Mouse (Mus musculus) adrenal gland, adult 8-10 months (tissue): Measurements from ENCODE around the gene Ipo9. TPM values are rescaled to one million over a fixed set of nuclear protein-coding genes. Genes with fewer than 3 reads are reported as not detected.

Experiments
- DNase-seq: peaks from one replicate; pipeline ENCODE4 v3.0.0; 2022
- microRNA-seq, 2 experiments: library from miRNA; unstranded; fragments of <30 nt; microRNA quantifications; one replicate each; pipeline ENCODE4 v1.2.0; 2022
- total RNA-seq, 4 experiments: library from RNA; stranded (reverse); gene quantifications; 2 replicates each; pipeline ENCODE4 v1.2.4; 2022

Ipo9 gene
- total RNA-seq, 4 experiments from 2014 or later, result 71.1 to 104 (median 90.1) TPM

DNA sequence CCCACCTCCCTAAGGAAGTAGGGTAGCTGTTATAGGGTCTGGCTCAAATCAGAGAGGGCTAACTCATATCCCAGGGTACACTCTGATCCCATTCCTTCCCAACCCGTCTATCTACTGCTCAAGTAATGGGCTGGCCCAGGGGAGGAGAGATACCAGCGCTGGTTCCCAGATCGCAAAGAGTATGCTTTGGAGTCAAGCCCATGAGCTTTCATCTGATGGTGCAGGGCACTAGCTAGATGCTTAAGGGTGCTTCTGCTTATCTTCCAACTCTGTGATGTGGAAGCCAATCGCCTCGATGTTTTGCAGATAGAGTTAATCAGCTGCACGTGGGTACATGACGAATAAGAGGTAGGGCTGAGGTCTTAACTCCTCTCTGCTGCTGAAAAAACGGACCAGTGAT is 62.7 kb downstream of the Ipo9 start:
- no peak for DNase-seq

DNA sequence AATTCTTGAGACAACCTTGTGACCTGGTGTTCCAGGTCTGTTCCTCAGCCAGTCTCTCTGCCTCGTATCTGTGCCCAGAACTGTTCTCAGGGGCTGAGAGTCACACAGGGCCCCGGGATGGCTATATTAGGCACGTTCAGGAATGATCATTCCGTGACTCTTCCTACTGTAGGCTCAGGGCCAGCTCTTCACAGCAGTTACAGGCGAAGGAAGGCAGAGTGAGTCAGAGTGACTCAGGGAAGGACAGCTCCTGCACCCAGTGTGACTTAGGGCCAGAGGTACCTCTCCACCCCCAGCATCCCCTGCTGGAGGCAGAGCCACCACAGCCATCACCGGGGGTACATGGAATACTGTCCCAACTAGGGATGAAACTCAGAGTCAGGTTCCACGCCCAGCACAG is 63.3 kb downstream of the Ipo9 start:
- peak; percentile 71 for DNase-seq

DNA sequence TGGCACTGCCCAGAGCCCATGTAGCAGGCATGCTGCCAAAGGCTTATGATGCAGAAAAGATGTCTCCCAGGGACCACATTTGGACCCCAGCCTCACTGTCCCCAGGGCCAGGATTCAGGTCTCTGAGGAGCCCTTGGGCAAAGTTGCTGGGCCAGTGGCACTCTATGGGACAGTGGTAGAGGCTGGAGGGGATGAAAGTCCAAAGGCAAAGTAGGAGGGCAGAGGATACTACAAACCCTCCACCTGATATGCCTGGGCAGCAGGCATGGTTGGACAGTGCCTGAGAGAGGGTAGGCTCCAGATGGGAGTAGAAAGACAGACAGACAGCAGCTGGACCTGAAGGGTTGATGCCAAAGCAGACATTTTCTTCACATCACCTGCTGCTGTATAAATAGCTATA is 63.9 kb downstream of the Ipo9 start:
- no peak for DNase-seq

DNA sequence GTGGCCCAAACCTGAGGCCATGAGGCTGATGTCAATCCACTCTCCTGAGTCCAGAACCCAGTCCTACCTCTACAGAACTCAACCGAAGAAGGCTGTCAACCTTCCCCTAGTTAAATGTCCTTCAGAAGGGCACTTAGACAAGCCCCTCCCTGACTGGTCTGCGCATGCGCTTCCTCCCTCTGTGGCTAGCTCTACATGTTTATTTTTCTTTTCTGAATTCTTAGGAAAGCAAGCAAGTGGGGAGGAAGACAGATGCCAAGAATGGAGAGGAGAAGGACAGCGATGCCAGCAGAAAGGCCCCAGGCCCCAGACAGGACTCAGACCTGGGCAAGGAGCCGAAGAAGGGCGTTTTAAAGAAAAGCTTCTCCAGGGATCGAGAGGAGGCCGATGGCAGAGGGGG is 66.9 kb downstream of the Ipo9 start:
- no peak for DNase-seq

DNA sequence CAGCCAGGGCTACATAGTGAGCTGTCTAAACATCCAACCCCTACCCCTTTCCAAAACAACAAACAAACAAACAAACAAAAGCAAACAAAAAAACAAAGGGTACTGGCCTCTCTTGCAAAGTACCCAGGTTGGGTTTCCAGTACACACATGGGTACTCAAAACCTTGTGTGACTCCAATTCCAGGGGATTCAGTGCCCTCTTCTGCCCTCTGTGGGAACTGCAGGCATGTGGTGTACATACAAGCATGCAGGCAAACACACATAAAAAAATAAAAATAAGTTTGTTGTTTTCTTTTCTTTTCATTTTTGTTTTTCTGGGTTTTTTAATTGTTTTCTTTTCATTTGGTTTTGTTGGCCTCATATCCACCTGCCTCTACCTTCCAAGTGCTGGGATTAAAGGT is 68.2 kb downstream of the Ipo9 start:
- DNase-seq, result no peak

DNA sequence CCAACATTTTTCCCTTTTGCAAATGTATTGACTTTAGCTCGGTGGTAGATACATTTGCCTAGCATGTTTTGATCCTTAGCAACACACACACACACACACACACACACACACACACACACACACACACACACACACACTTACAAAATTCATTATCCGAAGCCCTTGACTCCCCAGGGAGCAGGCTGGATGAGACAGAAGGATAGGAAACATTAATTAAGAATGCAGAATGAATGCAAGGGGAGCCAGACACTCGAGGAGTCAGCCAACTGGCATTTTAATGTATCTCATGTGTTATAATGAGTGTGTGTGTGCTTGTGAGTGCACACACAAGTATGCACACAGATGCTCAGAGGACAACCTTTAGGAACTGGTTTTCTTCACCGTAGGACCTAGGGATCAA is 68.8 kb downstream of the Ipo9 start:
- DNase-seq, result no peak

DNA sequence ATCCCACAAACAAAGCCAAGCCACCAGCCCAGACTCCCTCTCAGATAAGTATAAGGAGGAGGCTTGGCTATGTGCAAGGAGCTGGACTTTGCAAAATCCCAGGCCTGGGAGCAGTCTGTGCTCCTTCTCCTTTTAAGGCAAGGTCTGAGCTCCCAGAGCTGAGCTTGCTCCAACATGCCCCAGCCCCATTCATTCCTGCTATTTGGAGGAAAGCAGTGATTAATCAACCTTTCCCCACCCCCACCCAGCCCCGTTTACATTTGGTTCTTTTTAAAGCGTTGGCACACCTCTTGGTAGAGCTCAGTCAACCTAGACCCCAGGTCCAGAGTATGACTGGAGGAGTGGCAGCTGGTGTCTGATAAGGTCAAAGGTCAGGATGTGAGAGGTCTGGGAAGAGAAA is 71.2 kb downstream of the Ipo9 start:
- DNase-seq, result no peak

DNA sequence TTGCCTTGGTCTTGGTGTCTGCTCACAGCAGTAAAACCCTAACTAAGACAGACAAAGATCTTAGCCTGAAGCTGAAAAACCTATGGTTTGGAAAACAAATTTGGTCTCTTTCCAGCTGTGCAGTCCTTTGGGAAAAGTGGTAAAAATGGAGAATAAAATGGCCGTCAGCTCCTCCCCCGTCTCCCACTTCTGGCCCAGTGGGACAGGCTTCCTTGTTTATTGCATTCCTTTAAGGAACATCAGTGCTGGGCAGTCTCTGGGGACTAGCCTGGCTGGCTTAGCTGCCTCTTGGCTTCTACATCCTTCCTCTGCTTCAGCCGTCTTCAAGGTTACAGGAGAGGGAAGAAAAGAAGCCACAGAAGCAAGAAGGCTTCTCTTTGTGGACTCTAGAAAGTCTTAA is 78.3 kb downstream of the Ipo9 start:
- DNase-seq, result no peak

DNA sequence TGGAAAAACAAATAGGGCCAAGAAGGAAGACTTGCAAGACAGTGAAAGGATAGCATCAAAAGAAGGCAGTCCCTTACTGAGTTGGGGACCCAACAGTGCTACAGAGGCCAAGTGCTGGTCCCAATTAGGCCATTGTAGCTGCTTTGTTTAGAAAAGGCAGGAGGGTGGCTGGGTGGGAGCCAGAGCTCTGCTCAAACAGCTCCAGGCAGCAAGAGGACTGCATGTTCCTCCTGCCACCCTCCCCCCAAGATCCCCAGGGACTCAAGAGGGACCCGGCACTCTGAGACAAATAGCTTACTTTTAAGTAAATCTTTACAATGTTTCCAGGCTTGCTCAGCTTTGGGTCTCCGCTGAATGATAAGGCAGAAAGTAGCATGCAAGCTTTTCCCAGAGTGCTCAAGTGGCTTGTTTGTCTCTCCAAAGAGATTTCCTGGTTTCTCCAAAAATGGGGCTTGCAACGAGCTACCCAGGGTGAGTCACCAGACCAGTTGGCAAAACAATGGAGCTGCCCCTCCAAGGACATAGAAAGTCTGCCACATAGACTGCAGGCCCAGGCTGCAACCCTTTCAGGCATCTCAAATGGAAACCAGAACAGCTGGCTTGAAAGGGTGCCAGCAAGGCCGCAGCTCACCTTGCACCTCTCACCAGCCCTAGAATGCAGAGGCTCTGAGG is 82.7 kb downstream of the Ipo9 start:
- peak; percentile 56 for DNase-seq

DNA sequence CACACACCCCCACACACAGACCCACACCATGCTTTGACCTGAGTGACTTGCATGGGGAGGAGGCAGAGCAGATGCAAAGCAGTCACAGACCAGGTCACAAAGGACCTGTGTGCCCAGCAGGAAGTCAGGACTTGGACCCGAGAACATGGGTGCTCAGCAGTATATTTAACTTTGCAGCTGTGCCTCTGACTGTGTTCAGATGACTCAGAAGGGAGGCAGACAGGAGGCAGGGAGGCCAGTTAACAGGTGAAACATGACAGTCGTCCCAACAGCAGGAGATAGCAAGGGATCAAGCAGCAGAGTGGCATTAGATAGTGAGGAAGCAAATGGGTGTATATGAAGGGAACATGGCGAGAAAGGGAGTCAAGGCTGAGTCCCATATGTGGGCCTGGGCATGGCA is 83.4 kb downstream of the Ipo9 start:
- no peak for DNase-seq

DNA sequence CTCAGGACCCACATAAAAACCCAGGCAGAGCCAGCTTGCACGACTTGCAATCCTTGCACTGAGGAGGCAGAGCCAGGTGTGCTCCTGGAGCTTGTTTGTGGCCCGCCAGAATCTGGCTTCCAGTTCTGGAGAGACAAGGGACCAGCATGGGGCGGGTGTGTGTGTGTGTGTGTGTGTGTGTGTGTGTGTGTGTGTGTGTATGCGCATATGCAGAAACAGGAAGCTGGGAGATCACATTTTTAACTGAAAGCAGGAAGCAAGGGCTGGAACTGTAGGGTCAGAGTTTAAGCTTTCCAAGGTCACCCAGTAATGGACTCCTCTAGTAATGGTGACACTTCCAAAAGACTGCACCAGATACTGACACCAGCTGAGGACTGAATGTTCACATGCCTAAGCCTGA is 86.3 kb downstream of the Ipo9 start:
- DNase-seq, result no peak

DNA sequence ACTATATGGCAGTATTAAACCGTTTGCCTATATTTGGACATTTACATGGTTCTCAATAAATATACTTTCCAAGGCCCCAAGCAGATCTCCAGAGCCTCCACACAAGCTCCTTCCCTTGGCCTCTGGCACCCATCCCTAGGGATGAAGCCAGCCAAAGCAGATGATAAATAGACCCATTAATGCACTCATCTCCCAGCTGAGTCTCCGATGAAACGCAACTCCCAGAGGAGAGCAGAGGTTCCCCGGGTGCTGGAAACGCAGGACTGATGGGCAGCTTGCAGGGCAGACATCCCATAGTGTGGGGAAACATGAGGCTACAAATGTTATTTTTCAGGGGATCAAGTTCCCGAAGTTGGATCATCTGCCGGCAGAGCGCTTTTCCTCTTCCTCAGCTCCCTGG is 88.4 kb downstream of the Ipo9 start:
- DNase-seq, result no peak

Small RNAs within 50 kb of the gene (microRNA-seq; reads per million reads assigned to microRNA genes)
- gene Mir1231, result 0.18 to 1.0 reads per million in 2 experiments

Other genes with a start within 250 kb of the Ipo9 start
- gene Elf3, start 171.9 kb downstream of the Ipo9 start, total RNA-seq, result under 1 TPM; 0.20 to 0.52 (median 0.43) TPM
- gene Rnpep, start 146.4 kb downstream of the Ipo9 start, total RNA-seq, result 10 to 100 TPM; 47.2 to 76.7 (median 65.1) TPM
- 100 to 1,000 TPM; 169 to 204 (median 197) TPM for gene Timm17a, start 116.7 kb downstream of the Ipo9 start, total RNA-seq
- gene Lmod1, start 105.7 kb downstream of the Ipo9 start, total RNA-seq, result 1 to 10 TPM; 1.2 to 1.6 (median 1.5) TPM
- 10 to 100 TPM in 1 of 4 experiments, 1 to 10 TPM in 3; 5.9 to 16.3 (median 8.5) TPM for gene Shisa4, start 55.3 kb downstream of the Ipo9 start, total RNA-seq
- gene Nav1, start 176.8 kb upstream of the Ipo9 start, total RNA-seq, result 10 to 100 TPM; 15.2 to 26.9 (median 22.8) TPM